Mouse (Mus musculus) kidney, adult 2 months (tissue): ENCODE measurements around the gene Dock11.

Source experiments
- CTCF ChIP-seq: fragments of 200-500 bp; conservative IDR thresholded peaks from 2 replicates; pipeline ENCODE4 v1.5.1; 2011; ENCODE audit warnings: low read depth, mild to moderate bottlenecking, control low read depth, low read length, moderate library complexity, mixed read lengths; ENCODE audit not compliant: insufficient read depth, insufficient read length
- POLR2A ChIP-seq: fragments of 200-500 bp; IDR thresholded peaks from one replicate; pipeline ENCODE4 v1.6.1; 2011; ENCODE audit warnings: low read depth, low read length, control low read depth

DNA sequence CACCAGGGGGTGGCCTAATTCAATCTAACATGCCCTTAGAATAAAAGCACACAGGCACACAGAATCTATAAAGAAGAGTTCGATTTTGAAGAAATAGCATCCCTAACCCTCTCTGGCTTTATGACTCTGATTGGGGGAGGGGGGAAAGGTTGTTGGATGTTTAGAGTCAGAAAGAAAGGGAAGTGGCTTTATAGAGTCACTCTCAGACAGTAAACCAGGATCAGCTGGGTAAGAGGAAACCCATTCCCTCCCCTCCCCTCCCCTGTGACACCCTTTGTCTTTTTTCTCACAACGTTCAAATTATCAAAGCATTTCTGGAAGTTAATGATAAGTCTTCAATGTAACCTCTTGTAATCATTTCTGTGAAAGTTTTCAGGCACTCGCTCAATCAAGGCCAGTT lies 220.0 kb downstream of the Dock11 start:
- no peak for TF ChIP-seq CTCF
- no peak for TF ChIP-seq POLR2A
